Mouse (Mus musculus) bone marrow, adult 2 months (tissue): ENCODE data around the gene Gcn1l1.

Experiments
- CTCF ChIP-seq: fragments of 200-500 bp; IDR thresholded peaks from 2 replicates; pipeline ENCODE4 v1.5.1; 2011; ENCODE audit warnings: low read length, control low read depth; ENCODE audit not compliant: control insufficient read depth, insufficient read depth
- POLR2A ChIP-seq: fragments of 200-500 bp; IDR thresholded peaks from 2 replicates; pipeline ENCODE4 v1.6.1; 2011; ENCODE audit warnings: low read depth, mild to moderate bottlenecking, control low read depth, low read length, borderline replicate concordance; ENCODE audit not compliant: control insufficient read depth

- TF ChIP-seq POLR2A (no peak), CTCF (no peak)
Measured at GRCm38 (mm10) chr5:115635536-115635935, 70.5 kb downstream of the Gcn1l1 start.
